Mouse (Mus musculus) mouse embryonic stem cell (cell line): ENCODE data around the gene Npepps.
"Not testable (repeated sequence)": the region's sequence is repeated elsewhere in the genome, so short reads cannot be mapped to it uniquely, and the experiment has no call there.

Experiments
- in situ Hi-C, 2 experiments: fragments of 300-500 bp; cut with MboI; formaldehyde crosslinking; loops; 1 replicate in 1 of 2; 3 replicates in 1 of 2; pipeline ENCODE4 v1.14.3; 2019 to 2020; ENCODE audit warnings: low sequenced_read_pairs in 2 of 2, low pct_unique_long_range_greater_than_20kb in 1 of 2, mixed read lengths in 1 of 2; ENCODE audit not compliant: unreplicated experiment in 1 of 2

Npepps gene

GRCm38 (mm10) chr11:97280216-97280861, at the start of gene Npepps:
Gene Npepps (minus strand): TSS chr11:97280638.
- in situ Hi-C loops: no loop called here

GRCm38 (mm10) chr11:97328148-97328547, 47.7 kb upstream of the Npepps start:
- in situ Hi-C loops: no loop called here

- in situ Hi-C loops: no loop called here
Observed at GRCm38 (mm10) chr11:97325224-97325623, 44.8 kb upstream of the Npepps start.

GRCm38 (mm10) chr11:97321894-97322600, 41.6 kb upstream of the Npepps start:
- in situ Hi-C loops: not testable (repeated sequence)

GRCm38 (mm10) chr11:97321197-97321596, 40.8 kb upstream of the Npepps start:
- in situ Hi-C loops: no loop called here

GRCm38 (mm10) chr11:97315504-97316503, 35.4 kb upstream of the Npepps start, which contains the start of gene Mrpl45:
Gene Mrpl45 (plus strand): TSS chr11:97315716.
- in situ Hi-C loops: no loop called here

- in situ Hi-C loops: no loop called here
Observed at GRCm38 (mm10) chr11:97314751-97315503, 34.5 kb upstream of the Npepps start.

GRCm38 (mm10) chr11:97314110-97314509, 33.7 kb upstream of the Npepps start:
- in situ Hi-C loops: no loop called here

- in situ Hi-C loops: not testable (repeated sequence)
Observed at GRCm38 (mm10) chr11:97312871-97313270, 32.4 kb upstream of the Npepps start.

GRCm38 (mm10) chr11:97310895-97311631, 30.6 kb upstream of the Npepps start:
- in situ Hi-C loops: no loop called here

GRCm38 (mm10) chr11:97309911-97310571, 29.6 kb upstream of the Npepps start:
- in situ Hi-C loops: no loop called here

GRCm38 (mm10) chr11:97309451-97309836, 29.0 kb upstream of the Npepps start:
- in situ Hi-C loops: no loop called here

- in situ Hi-C loops: no loop called here
Observed at GRCm38 (mm10) chr11:97308806-97309450, 28.5 kb upstream of the Npepps start.

- in situ Hi-C loops: no loop called here
Observed at GRCm38 (mm10) chr11:97307294-97308069, 27.0 kb upstream of the Npepps start.

- in situ Hi-C loops: no loop called here
Observed at GRCm38 (mm10) chr11:97304631-97305030, 24.2 kb upstream of the Npepps start.

GRCm38 (mm10) chr11:97302231-97302781, 21.9 kb upstream of the Npepps start:
- in situ Hi-C loops: no loop called here
